25 mouse cellular contexts compared by ENCODE assay signal in genomic region chr19:22105648-22106047, GRCm38 (mm10). TPM values are rescaled to one million over a fixed set of nuclear protein-coding genes. Genes with fewer than 3 reads are reported as not detected.
"Had no signal": no experiment of that assay in that cellular context is flagged by ENCODE, and none has a peak within 500 bp of the region (broad histone marks: within the 10 kb centered on the region; RNA-seq: fewer than 3 reads in every experiment).

No protein-coding gene starts in this region.

- H3K27ac ChIP-seq: heart, embryonic 10.5 days; hindbrain, embryonic 10.5 days; hindbrain, embryonic 12.5 days; hindbrain, embryonic 14.5 days; intestine, embryonic 15.5 days; layer of hippocampus, adult 2 months; left cerebral cortex, adult 2 months; limb, embryonic 10.5 days; limb, embryonic 12.5 days; liver, embryonic 13.5 days had no signal

- H3K4me3 ChIP-seq: heart, embryonic 10.5 days; heart, embryonic 12.5 days; hindbrain, embryonic 10.5 days; hindbrain, embryonic 12.5 days; intestine, embryonic 15.5 days; layer of hippocampus, adult 2 months; left cerebral cortex, adult 2 months; limb, embryonic 10.5 days; limb, embryonic 12.5 days; liver, embryonic 13.5 days had no signal

- DNase-seq: gastrocnemius, postnatal 14 days; heart, adult 18-20 months; heart, postnatal 10 days; heart, postnatal 4 days; kidney, adult 11 months; kidney, adult 8-10 months; kidney, postnatal 10 days; kidney, postnatal 25 days; kidney, postnatal 4 days; liver; liver, embryonic 13.5 days had no signal

- H3K4me2 ChIP-seq: heart, embryonic 12.5 days; hindbrain, embryonic 12.5 days; hindbrain, embryonic 14.5 days; intestine, embryonic 15.5 days; limb, embryonic 12.5 days; liver, embryonic 11.5 days; liver, embryonic 13.5 days had no signal

- H3K36me3 ChIP-seq: heart, embryonic 10.5 days; heart, embryonic 12.5 days; hindbrain, embryonic 10.5 days; hindbrain, embryonic 12.5 days; intestine, embryonic 15.5 days; limb, embryonic 10.5 days; limb, embryonic 12.5 days; liver, embryonic 13.5 days had no signal

- H3K9ac ChIP-seq: heart, embryonic 12.5 days; hindbrain, embryonic 12.5 days; hindbrain, embryonic 14.5 days; intestine, embryonic 15.5 days; limb, embryonic 12.5 days; liver, embryonic 13.5 days had no signal

- ATAC-seq: hindbrain, embryonic 16.5 days; inflammation-experienced regulatory T-cells, adult 6 months; intestine, embryonic 15.5 days had no signal

- H3K9me3 ChIP-seq: heart, embryonic 10.5 days; heart, embryonic 12.5 days; hindbrain, embryonic 10.5 days; hindbrain, embryonic 12.5 days; intestine, embryonic 15.5 days; limb, embryonic 10.5 days; limb, embryonic 12.5 days; liver, embryonic 13.5 days had no signal

- H3K27me3 ChIP-seq: heart, embryonic 12.5 days; hindbrain, embryonic 12.5 days; intestine, embryonic 15.5 days; limb, embryonic 12.5 days; liver, embryonic 13.5 days had no signal

- H3K4me1 ChIP-seq: heart, embryonic 10.5 days; heart, embryonic 12.5 days; hindbrain, embryonic 12.5 days; intestine, embryonic 15.5 days; limb, embryonic 10.5 days; limb, embryonic 12.5 days; liver, embryonic 13.5 days had no signal

RNA-seq across cellular contexts. Expression of gene Trpm3, which starts 33.2 kb away (rescaled TPM):
- total RNA-seq: granulocyte monocyte progenitor cell, adult 5-6 weeks had no signal
